Mouse (Mus musculus) liver, postnatal 0 days (tissue): Measurements from ENCODE around the gene Prkag2.

ENCODE experiments used
- CTCF ChIP-seq: sonication (generic); IDR thresholded peaks from 2 replicates; pipeline ENCODE4 v1.5.1; 2016; ENCODE audit warnings: antibody characterized with exemption, low read depth
- EP300 ChIP-seq: IDR thresholded peaks from 2 replicates; pipeline ENCODE4 v1.6.1; 2016; ENCODE audit warnings: antibody characterized with exemption, low read depth, mild to moderate bottlenecking

DNA sequence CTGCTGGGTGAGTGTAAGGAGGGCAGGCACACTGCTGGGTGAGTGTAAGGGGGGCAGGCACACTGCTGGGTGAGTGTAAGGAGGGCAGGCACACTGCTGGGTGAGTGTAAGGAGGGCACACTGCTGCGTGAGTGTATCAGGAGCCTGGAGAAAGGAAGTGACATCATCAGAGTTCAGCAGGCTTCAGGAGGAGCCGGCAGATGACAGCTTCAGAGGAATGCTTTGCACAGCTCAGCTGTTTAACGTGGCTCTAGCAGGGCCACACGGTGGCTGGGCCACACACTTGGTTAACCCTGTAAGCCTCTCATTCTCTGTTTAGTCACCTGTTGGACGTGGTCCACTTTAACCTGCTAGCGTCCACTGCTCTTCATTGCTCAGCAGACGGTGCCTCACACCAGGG is 16.6 kb downstream of the Prkag2 start:
- TF ChIP-seq CTCF (no peak), EP300 (no peak)
